Mouse (Mus musculus) thymus, postnatal 4 days (tissue): ENCODE measurements around the gene Olfr1256.

ENCODE experiments used
- DNase-seq: peaks from one replicate; pipeline ENCODE4 v3.0.0; 2021

Olfr1256 gene

GRCm38 (mm10) chr2:89841455-89841854, at the start of gene Olfr1256:
Olfr1256 (minus strand) TSS chr2:89841555.
- DNase-seq = no peak

DNA sequence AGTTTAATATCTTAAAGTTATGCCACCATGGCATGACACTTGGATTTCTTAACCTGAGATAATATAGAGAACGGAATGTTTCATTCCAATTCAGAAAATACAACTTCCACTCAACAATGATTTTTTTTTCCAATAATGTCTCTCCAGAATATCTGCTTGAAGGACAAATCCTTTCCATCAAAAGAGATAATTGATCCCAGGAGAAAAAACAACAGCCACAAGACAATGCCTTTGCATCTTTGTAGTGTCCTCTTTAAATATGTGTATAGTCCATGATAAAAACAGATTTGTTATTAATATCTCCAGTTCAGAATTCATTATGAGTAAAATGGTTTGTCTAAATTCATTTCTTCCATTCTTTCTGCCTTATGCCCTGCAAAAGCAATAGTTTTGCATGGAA, 36.8 kb upstream of the Olfr1256 start, which contains the start of gene Olfr1257:
Olfr1257 (plus strand) TSS at position 301 of the 400 bp plus-strand sequence.
- no peak for DNase-seq

DNA sequence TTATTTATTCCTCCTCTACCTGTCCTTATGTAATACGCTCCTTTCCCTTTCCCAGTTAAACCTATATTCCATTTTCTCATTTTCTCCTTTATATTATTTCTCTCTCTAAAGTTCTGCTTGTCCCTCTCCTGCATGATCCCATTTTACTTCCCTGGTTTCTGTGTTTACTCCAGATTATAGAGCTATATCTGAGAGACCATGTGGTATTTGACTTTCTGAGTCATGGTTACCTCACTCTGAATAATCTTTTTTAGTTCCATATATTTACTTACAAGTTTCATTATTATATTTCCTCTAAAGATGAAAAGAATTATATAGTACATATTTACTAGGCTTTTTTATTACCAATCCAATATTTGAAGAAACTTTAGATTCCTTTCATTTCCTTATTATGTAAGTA, 7.9 kb upstream of the Olfr1256 start:
- no peak for DNase-seq

- no peak for DNase-seq
Measured at GRCm38 (mm10) chr2:89848105-89848504, 6.8 kb upstream of the Olfr1256 start, which contains the start of gene Olfr48. Olfr48 (minus strand) TSS chr2:89848205.

GRCm38 (mm10) chr2:89820216-89820615, 21.1 kb downstream of the Olfr1256 start:
- DNase-seq = no peak

GRCm38 (mm10) chr2:89811751-89812150, 29.6 kb downstream of the Olfr1256 start, which contains the start of gene Olfr1255:
Olfr1255 (plus strand) TSS chr2:89812051.
- DNase-seq = no peak

- DNase-seq = no peak
Measured at GRCm38 (mm10) chr2:89810751-89811150, 30.6 kb downstream of the Olfr1256 start.

GRCm38 (mm10) chr2:89799583-89799982, 41.8 kb downstream of the Olfr1256 start:
- DNase-seq = no peak

DNA sequence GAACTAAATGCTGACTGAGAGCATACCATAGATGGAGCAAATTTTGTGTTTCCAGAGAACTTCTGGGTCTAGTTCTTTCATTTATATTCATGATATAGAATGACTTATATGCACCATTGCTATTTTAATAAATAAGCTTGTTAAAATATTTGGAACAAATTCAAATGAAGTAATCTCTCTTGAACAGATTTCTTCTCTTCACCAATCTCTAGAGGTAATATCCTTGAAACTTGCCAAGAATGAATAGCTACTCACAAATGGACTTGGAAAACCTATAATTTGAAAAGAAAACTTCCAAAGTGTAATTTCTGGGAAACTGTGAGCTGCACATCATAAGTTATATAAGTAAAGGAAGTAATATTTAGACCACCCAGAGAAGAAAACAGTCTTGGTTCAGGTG, 47.8 kb downstream of the Olfr1256 start, which contains the start of gene Olfr1254:
Olfr1254 (minus strand) TSS at position 101 of the 400 bp plus-strand sequence.
- DNase-seq = no peak
